Mouse (Mus musculus): ENCODE results near the gene Klk5.

The Klk5 gene

GRCm38 (mm10) chr7:43876444-43876843 is 34.7 kb downstream of the Klk5 start:
- no peak for DNase-seq (ENCODE audit: low spot score in 2 of 2)

DNA sequence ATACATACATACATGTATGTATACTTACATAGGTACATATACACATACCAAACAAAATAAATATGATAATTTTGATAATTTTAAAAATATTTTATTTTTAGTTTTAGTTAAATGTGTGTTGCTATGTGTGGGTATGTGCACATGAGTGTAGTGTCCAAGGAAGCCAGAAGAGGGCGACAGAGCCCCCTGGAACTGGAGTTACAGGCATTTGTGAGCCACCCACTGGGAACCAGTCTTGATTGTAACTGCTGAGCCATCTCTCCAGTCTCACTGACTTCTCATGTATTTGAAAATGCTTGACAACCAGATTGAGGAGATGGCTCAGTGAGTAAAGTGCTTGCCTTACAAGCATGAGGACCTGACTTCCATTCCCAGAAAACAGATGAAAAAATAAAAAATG is 36.5 kb downstream of the Klk5 start:
- DNase-seq (ENCODE audit: low spot score in 2 of 2) = no peak

DNA sequence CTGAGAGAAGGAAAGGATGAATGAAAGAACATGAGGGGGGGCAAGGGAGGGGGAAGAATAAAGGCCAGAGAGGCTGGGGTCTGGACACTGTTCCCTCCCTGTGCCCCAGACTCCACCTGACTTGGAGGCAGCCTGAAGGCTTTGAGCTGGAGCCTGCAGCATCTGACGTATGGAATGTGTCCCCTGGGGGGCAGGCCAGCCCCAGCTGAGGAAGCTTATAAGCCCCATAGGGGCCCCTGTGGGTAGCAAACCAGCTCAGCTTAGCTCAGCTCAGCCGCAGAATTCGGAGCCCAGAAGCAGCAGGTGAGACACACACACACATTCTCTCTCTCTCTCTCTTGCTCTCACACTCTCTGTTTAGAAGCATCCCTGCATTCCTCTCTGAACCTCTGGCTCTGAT is 39.1 kb downstream of the Klk5 start, which contains the start of gene Klk4:
Klk4 (plus strand) TSS at position 249 of the 400 bp plus-strand sequence.
- DNase-seq (ENCODE audit: low spot score in 2 of 2) = no peak

DNA sequence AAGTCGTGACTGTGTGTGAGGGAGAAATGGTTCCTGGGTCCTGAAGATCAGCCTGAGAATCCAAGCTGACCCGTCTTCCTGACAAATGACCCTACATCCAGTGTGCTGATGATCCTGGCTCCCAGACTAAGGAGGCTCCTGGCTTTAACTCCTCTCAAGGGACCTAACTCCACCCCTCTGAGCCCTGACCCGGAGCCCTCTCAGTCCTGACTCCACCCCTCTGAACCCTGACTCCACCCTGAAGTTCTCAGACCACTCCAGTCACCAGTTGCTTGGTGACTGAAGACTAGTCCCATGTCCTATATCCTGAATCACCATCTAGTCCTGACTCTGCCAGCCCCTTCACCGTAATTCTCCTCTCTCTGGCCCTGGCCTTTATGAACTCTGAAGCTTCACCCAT is 40.6 kb downstream of the Klk5 start:
- DNase-seq (ENCODE audit: low spot score in 2 of 2) = no peak

DNA sequence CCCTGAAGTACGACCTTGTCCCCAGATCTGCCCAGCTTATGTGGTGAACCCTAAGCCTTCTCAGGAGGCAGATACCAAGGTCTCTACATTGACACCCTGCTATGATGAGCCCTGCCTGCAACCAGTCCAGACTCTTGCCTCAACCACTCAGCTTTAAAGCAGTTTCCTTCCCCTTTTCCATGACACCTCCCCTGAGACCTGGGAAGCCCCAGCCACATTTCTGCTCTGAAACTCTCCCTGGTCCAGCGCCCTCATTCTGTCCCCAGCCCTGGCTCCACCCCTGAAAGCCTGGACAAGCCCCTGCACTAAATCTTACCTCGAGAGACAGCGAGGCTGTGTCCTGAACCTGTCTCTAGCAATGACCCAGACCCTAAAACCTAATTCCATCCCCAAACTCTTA is 41.0 kb downstream of the Klk5 start:
- DNase-seq (ENCODE audit: low spot score in 2 of 2) = no peak

GRCm38 (mm10) chr7:43883547-43883946 is 41.8 kb downstream of the Klk5 start:
- peak in 1 of 2 experiments; percentile 5 for DNase-seq (ENCODE audit: low spot score in 2 of 2)

DNA sequence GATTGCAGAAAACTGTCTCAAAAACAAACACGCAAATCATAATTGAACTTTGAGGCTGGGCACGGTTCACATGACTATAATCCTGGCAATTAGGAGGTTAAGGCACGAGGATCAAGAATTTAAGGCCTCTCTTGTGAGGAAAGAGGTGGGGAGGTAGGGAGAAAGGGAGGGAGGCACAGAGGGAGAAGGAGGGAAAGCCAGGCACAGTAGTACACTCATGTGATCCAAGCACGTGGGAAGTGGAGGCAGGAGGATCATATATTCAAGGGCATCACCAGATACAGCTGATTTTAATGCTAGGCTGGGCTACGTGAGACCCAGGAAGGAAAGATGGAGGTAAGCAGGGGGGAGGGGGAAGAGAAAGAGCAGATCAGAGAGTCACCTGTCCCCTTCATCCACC is 49.6 kb downstream of the Klk5 start:
- DNase-seq (ENCODE audit: low spot score in 2 of 2) = no peak

- DNase-seq (ENCODE audit: low spot score in 2 of 2) = no peak
Measured at GRCm38 (mm10) chr7:43891788-43892187, 50.0 kb downstream of the Klk5 start.

DNA sequence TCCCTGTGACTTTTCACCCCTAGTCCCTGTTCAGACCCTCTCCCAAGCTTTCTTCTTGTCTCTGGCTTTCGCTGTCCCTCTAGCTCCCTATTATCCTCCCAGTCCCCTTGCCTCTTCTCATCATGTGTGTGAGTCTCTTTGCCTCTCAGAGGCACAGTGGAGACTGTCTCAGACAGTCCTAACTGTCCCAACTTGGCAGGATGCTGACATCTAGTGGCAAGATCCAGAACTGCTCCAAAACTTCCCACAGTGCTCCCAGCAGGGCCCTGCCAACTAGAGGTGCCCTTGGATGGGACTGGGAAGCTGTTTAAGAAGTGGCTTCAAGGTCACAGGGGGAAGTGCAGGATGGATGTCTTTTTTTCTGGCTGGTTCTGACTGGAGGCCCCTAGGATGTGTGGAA is 53.1 kb downstream of the Klk5 start:
- peak; percentile 25 to 47 for DNase-seq (ENCODE audit: low spot score in 2 of 2)

Measured in spleen, postnatal 14 days (tissue).